Mouse (Mus musculus): Measurements from ENCODE around the gene Scn2b. TPM values are rescaled to one million over a fixed set of nuclear protein-coding genes. Genes with fewer than 3 reads are reported as not detected.

Scn2b gene
- polyA plus RNA-seq, 1 experiment from 2014 or later, result 3.5 TPM

GRCm38 (mm10) chr9:45126941-45127340, 9.4 kb downstream of the Scn2b start:
- DNase-seq (ENCODE audit: low spot score, missing footprints) (no peak), ATAC-seq (ENCODE audit: low FRiP score) (no peak)
- Histone ChIP-seq H3K9ac (ENCODE audit: low read length) (no peak overlapping the region), H3K27ac (ENCODE audit: low read depth, low read length) (no peak overlapping the region), H3K4me2 (no peak overlapping the region), H3K36me3 (ENCODE audit: control insufficient read depth, insufficient read depth, low read length) (no peaks in the 10 kb centered on the region), H3K27me3 (ENCODE audit: control insufficient read depth, insufficient read depth, low read length) (no peaks in the 10 kb centered on the region), H3K4me1 (ENCODE audit: control insufficient read depth, insufficient read depth, low read length) (0 out of 2 replicates have a peak, but pooled peaks cover 2% of the 10 kb centered on the region), H3K9me3 (ENCODE audit: control insufficient read depth, low read length) (no peaks in the 10 kb centered on the region), H3K4me3 (ENCODE audit: low read depth, low read length) (no peak overlapping the region)
- whole genome bisulfite sequencing, result 56% methylated on average over 7 of the region's 7 CpGs

GRCm38 (mm10) chr9:45130119-45130518, 12.5 kb downstream of the Scn2b start:
- no peak overlapping the region for H3K4me3 ChIP-seq (ENCODE audit: low read depth, low read length)
- no peak overlapping the region for H3K27ac ChIP-seq (ENCODE audit: low read depth, low read length)
- H3K4me1 ChIP-seq (ENCODE audit: control insufficient read depth, insufficient read depth, low read length), result no peaks in the 10 kb centered on the region
- peaks cover 1% of the 10 kb centered on the region for H3K27me3 ChIP-seq (ENCODE audit: control insufficient read depth, insufficient read depth, low read length)
- H3K9me3 ChIP-seq (ENCODE audit: control insufficient read depth, low read length), result no peaks in the 10 kb centered on the region
- DNase-seq (ENCODE audit: low spot score, missing footprints), result no peak
- no peak overlapping the region for H3K4me2 ChIP-seq
- no peaks in the 10 kb centered on the region for H3K36me3 ChIP-seq (ENCODE audit: control insufficient read depth, insufficient read depth, low read length)
- WGBS, result 75% methylated on average over 3 of the region's 3 CpGs
- ATAC-seq (ENCODE audit: low FRiP score), result no peak
- no peak overlapping the region for H3K9ac ChIP-seq (ENCODE audit: low read length)

- ATAC-seq (ENCODE audit: low FRiP score) (no peak), DNase-seq (ENCODE audit: low spot score, missing footprints) (no peak)
- no peaks in the 10 kb centered on the region for H3K36me3 ChIP-seq (ENCODE audit: control insufficient read depth, insufficient read depth, low read length)
- H3K9ac ChIP-seq (ENCODE audit: low read length), result no peak overlapping the region
- H3K27me3 ChIP-seq (ENCODE audit: control insufficient read depth, insufficient read depth, low read length), result peaks cover 32% of the 10 kb centered on the region
- H3K9me3 ChIP-seq (ENCODE audit: control insufficient read depth, low read length), result no peaks in the 10 kb centered on the region
- H3K4me2 ChIP-seq, result no peak overlapping the region
- H3K4me3 ChIP-seq (ENCODE audit: low read depth, low read length), result no peak overlapping the region
- WGBS, result 24% methylated on average over 5 of the region's 5 CpGs
- H3K4me1 ChIP-seq (ENCODE audit: control insufficient read depth, insufficient read depth, low read length), result peaks cover 14% of the 10 kb centered on the region
- H3K27ac ChIP-seq (ENCODE audit: low read depth, low read length), result no peak overlapping the region
Measured at GRCm38 (mm10) chr9:45133484-45134310, 16.1 kb downstream of the Scn2b start.

GRCm38 (mm10) chr9:45136442-45137169, 19.0 kb downstream of the Scn2b start:
- Histone ChIP-seq H3K27ac (ENCODE audit: low read depth, low read length) (no peak overlapping the region), H3K4me2 (no peak overlapping the region), H3K4me1 (ENCODE audit: control insufficient read depth, insufficient read depth, low read length) (peaks cover 17% of the 10 kb centered on the region), H3K36me3 (ENCODE audit: control insufficient read depth, insufficient read depth, low read length) (no peaks in the 10 kb centered on the region), H3K9ac (ENCODE audit: low read length) (no peak overlapping the region), H3K9me3 (ENCODE audit: control insufficient read depth, low read length) (no peaks in the 10 kb centered on the region), H3K4me3 (ENCODE audit: low read depth, low read length) (no peak overlapping the region), H3K27me3 (ENCODE audit: control insufficient read depth, insufficient read depth, low read length) (peaks cover 51% of the 10 kb centered on the region)
- 9% methylated on average over 7 of the region's 7 CpGs for WGBS
- DNase-seq (ENCODE audit: low spot score, missing footprints) (no peak), ATAC-seq (ENCODE audit: low FRiP score) (no peak)

GRCm38 (mm10) chr9:45138191-45139032, 20.8 kb downstream of the Scn2b start, which contains the start of gene Scn4b:
Gene Scn4b (plus strand): TSS chr9:45138395.
- no peaks in the 10 kb centered on the region for H3K9me3 ChIP-seq (ENCODE audit: control insufficient read depth, low read length)
- H3K9ac ChIP-seq (ENCODE audit: low read length), result peak within 1 kb of the TSS; percentile 40
- no peak within 1 kb of the TSS for H3K27ac ChIP-seq (ENCODE audit: low read depth, low read length)
- H3K36me3 ChIP-seq (ENCODE audit: control insufficient read depth, insufficient read depth, low read length), result no peaks in the 10 kb centered on the region
- H3K4me1 ChIP-seq (ENCODE audit: control insufficient read depth, insufficient read depth, low read length), result peaks cover 17% of the 10 kb centered on the region
- H3K27me3 ChIP-seq (ENCODE audit: control insufficient read depth, insufficient read depth, low read length), result peaks cover 57% of the 10 kb centered on the region
- DNase-seq (ENCODE audit: low spot score, missing footprints) (peak; percentile 94), ATAC-seq (ENCODE audit: low FRiP score) (peak; percentile 62)
- H3K4me2 ChIP-seq, result peak within 1 kb of the TSS; percentile 91
- H3K4me3 ChIP-seq (ENCODE audit: low read depth, low read length), result peak within 1 kb of the TSS; percentile 47
- under 1% methylated on average over 66 of the region's 76 CpGs for WGBS

GRCm38 (mm10) chr9:45139082-45139481, 21.5 kb downstream of the Scn2b start:
- Histone ChIP-seq H3K36me3 (ENCODE audit: control insufficient read depth, insufficient read depth, low read length) (no peaks in the 10 kb centered on the region), H3K4me1 (ENCODE audit: control insufficient read depth, insufficient read depth, low read length) (peaks cover 17% of the 10 kb centered on the region), H3K4me2 (peak overlapping the region; percentile 91), H3K27ac (ENCODE audit: low read depth, low read length) (no peak overlapping the region), H3K9ac (ENCODE audit: low read length) (peak overlapping the region; percentile 40), H3K4me3 (ENCODE audit: low read depth, low read length) (peak overlapping the region; percentile 47), H3K9me3 (ENCODE audit: control insufficient read depth, low read length) (no peaks in the 10 kb centered on the region), H3K27me3 (ENCODE audit: control insufficient read depth, insufficient read depth, low read length) (peaks cover 60% of the 10 kb centered on the region)
- DNase-seq (ENCODE audit: low spot score, missing footprints) (peak; percentile 90), ATAC-seq (ENCODE audit: low FRiP score) (no peak)
- 5% methylated on average over 7 of the region's 7 CpGs for WGBS

GRCm38 (mm10) chr9:45140945-45141344, 23.4 kb downstream of the Scn2b start:
- no peak for DNase-seq (ENCODE audit: low spot score, missing footprints)
- 58% methylated on average over 7 of the region's 7 CpGs for WGBS
- peaks cover 22% of the 10 kb centered on the region for H3K4me1 ChIP-seq (ENCODE audit: control insufficient read depth, insufficient read depth, low read length)
- H3K9ac ChIP-seq (ENCODE audit: low read length), result no peak overlapping the region
- no peak overlapping the region for H3K4me2 ChIP-seq
- H3K36me3 ChIP-seq (ENCODE audit: control insufficient read depth, insufficient read depth, low read length), result no peaks in the 10 kb centered on the region
- H3K27me3 ChIP-seq (ENCODE audit: control insufficient read depth, insufficient read depth, low read length), result peaks cover 63% of the 10 kb centered on the region
- H3K27ac ChIP-seq (ENCODE audit: low read depth, low read length), result no peak overlapping the region
- H3K9me3 ChIP-seq (ENCODE audit: control insufficient read depth, low read length), result no peaks in the 10 kb centered on the region
- no peak for ATAC-seq (ENCODE audit: low FRiP score)
- no peak overlapping the region for H3K4me3 ChIP-seq (ENCODE audit: low read depth, low read length)

- Histone ChIP-seq H3K9me3 (ENCODE audit: control insufficient read depth, low read length) (no peaks in the 10 kb centered on the region), H3K27me3 (ENCODE audit: control insufficient read depth, insufficient read depth, low read length) (peaks cover 50% of the 10 kb centered on the region), H3K9ac (ENCODE audit: low read length) (no peak overlapping the region), H3K36me3 (ENCODE audit: control insufficient read depth, insufficient read depth, low read length) (no peaks in the 10 kb centered on the region), H3K4me2 (no peak overlapping the region), H3K4me3 (ENCODE audit: low read depth, low read length) (no peak overlapping the region), H3K4me1 (ENCODE audit: control insufficient read depth, insufficient read depth, low read length) (peaks cover 16% of the 10 kb centered on the region), H3K27ac (ENCODE audit: low read depth, low read length) (no peak overlapping the region)
- WGBS, result 72% methylated on average over 3 of the region's 3 CpGs
- DNase-seq (ENCODE audit: low spot score, missing footprints), result no peak
- no peak for ATAC-seq (ENCODE audit: low FRiP score)
Measured at GRCm38 (mm10) chr9:45142686-45143085, 25.1 kb downstream of the Scn2b start.

All from midbrain, embryonic 11.5 days (tissue).